Mouse (Mus musculus): ENCODE results near the gene Gm21897.

DNA sequence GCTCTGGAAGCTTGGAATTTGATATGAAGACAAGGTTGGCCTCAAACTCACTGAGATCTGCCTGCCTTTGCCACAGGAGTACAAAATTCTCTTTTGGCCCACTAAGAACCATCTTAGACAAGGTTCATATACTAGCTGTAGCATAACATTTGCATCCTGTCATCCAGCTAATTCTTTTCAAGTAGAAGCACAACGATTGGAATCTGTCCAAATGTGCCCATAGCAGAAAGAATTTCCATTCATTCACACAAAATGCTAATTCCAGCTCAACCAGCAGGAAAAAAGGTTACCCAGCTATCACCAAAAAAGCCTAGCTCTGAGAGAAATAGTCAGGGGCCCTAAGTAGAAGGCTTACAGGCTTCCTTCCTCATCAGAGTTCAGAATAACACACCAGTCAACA lies 34.0 kb downstream of the Gm21897 start:
- no peak for TF ChIP-seq CTCF (IDR thresholded peaks at IDR 0.05; ENCODE audit: low read depth, low read length)
- no peak for TF ChIP-seq POLR2A (IDR thresholded peaks at IDR 0.05; ENCODE audit: insufficient read depth, low read length)

Measured in ES-Bruce4 (cell line).